Mouse (Mus musculus) spleen, postnatal 0 days (tissue): ENCODE data around the gene Prl7a1. TPM values are rescaled to one million over a fixed set of nuclear protein-coding genes. Genes with fewer than 3 reads are reported as not detected.

Experiments
- polyA plus RNA-seq: library from polyadenylated mRNA; unstranded; fragments of >200 nt; fragmentation: Nextera tagmentation; extraction: Ambion mirVana; gene quantifications from 2 replicates; pipeline ENCODE4 v1.2.1, GENCODE M21; 2015

Gene Prl7a1
- not detected in 2 replicates for polyA plus RNA-seq

DNA sequence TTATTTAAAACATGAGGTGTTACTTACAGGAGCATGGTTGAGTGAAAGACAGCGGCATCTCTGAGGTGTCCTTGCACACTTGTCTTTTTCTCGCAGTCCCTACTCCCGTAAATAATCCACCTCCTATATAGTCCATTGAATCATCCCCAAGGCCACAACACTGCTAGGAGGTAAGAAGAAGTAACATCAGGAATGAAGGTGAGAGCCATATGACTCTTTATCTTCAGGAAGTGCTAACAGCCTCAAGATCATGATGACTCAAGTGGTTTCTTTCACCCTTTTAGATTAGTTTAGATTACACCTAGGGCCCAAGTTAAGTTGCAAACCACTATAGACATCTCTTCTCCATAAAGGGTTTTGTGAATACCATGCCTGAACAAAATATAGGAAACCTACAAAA, at the start of gene Prl7a1:
Prl7a1 (minus strand) TSS at position 101 of the 400 bp plus-strand sequence.

DNA sequence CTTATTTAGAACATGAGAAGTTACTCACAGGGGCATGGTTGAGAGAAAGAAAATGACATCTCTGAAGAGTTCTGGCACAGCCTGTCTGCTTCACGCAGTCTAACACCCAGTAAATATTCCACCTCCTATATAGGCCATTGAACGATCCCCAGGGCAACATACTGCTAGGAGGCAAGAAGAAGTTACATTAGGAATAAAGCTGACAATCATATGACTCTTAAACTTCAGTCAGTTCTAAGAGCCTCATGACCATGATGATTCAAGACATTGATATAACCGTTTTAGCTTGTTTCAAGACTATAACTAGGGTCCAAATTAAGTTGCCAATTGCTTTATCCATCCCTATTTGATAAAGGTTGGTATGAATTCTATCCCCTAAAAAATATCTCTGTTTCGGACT, 25.6 kb upstream of the Prl7a1 start, which contains the start of gene Prl7a2:
Prl7a2 (minus strand) TSS at position 101 of the 400 bp plus-strand sequence.

DNA sequence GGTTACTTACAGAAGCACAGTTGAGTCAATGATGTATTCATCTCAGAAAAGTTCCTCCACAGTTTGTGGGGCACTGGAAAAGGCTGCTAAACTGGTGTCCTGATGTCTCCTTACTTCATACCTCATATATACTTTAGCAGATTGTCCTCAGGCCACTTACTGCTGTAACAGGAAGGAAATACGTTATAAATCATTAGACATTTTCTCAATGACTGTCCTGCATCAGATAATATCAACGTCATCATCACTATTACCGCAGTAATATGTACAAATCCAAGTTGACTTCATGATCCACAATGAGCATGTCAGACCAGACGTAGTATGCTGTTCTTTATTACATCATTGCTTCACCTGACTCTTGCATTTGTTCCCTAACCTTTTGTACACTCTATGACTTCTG, 31.8 kb downstream of the Prl7a1 start, which contains the start of gene Prl7b1:
Prl7b1 (minus strand) TSS at position 101 of the 400 bp plus-strand sequence.

Other genes starting within 250 kb of the Prl7a1 start
- gene Prl8a6, start 203.8 kb downstream of the Prl7a1 start, polyA plus RNA-seq, result not detected in 2 replicates
- not detected in 2 replicates for gene Prl8a8, start 129.3 kb downstream of the Prl7a1 start, polyA plus RNA-seq
- gene Prl8a9, start 77.9 kb downstream of the Prl7a1 start, polyA plus RNA-seq, result not detected in 2 replicates
- not detected in 2 replicates for gene Prl8a1, start 60.3 kb downstream of the Prl7a1 start, polyA plus RNA-seq
- gene Prl7b1, start 31.9 kb downstream of the Prl7a1 start, polyA plus RNA-seq, result not detected in 2 replicates
- not detected in 2 replicates for gene Prl7a2, start 25.5 kb upstream of the Prl7a1 start, polyA plus RNA-seq
- gene Prl7d1, start 74.2 kb upstream of the Prl7a1 start, polyA plus RNA-seq, result not detected in 2 replicates
- gene Prl7c1, start 138.3 kb upstream of the Prl7a1 start, polyA plus RNA-seq, result not detected in 2 replicates
- gene Prl2a1, start 159.2 kb upstream of the Prl7a1 start, polyA plus RNA-seq, result not detected in 2 replicates
- not detected in 2 replicates for gene Prl2c1, start 206.8 kb upstream of the Prl7a1 start, polyA plus RNA-seq